Mouse (Mus musculus) macrophage (primary cell): ENCODE data around the gene Hdac1. TPM values are rescaled to one million over a fixed set of nuclear protein-coding genes. Genes with fewer than 3 reads are reported as not detected.

ENCODE experiments used
- H3K27ac ChIP-seq: fragments of 350-480 bp; formaldehyde crosslinking; 2 replicates; pipeline ENCODE4 v1.9.0; 2021
- H3K36me3 ChIP-seq: fragments of 350-480 bp; formaldehyde crosslinking; 2 replicates; pipeline ENCODE4 v1.9.0; 2021; ENCODE audit errors: inconsistent target
- H3K4me3 ChIP-seq: fragments of 350-480 bp; formaldehyde crosslinking; 2 replicates; pipeline ENCODE4 v1.9.0; 2021; ENCODE audit errors: inconsistent target
- H3K79me2 ChIP-seq: fragments of 350-480 bp; formaldehyde crosslinking; 2 replicates; pipeline ENCODE4 v1.9.0; 2021; ENCODE audit errors: inconsistent target
- WGBS: methylation state at CpG from one replicate; pipeline ENCODE4 v1.1.7; 2026; ENCODE audit warnings: inconsistent platforms; ENCODE audit not compliant: missing documents; 5-methylcytosine and 5-hydroxymethylcytosine counted together
- polyA plus RNA-seq: library from polyadenylated mRNA; stranded (reverse); fragments of 250-400 nt; gene quantifications from 3 replicates; pipeline ENCODE4 v1.2.4, GENCODE M21; 2018; ENCODE audit warnings: inconsistent platforms

The Hdac1 gene
- polyA plus RNA-seq, 1 experiment from 2014 or later = 51.4 TPM

- no peak overlapping the region for H3K27ac ChIP-seq
- no peaks in the 10 kb centered on the region for H3K36me3 ChIP-seq
- 86% methylated on average over 6 of the region's 7 CpGs for WGBS
- no peaks in the 10 kb centered on the region for H3K79me2 ChIP-seq
- H3K4me3 ChIP-seq = no peak overlapping the region
Observed at GRCm38 (mm10) chr4:129494681-129495080, 47.8 kb downstream of the Hdac1 start.

GRCm38 (mm10) chr4:129490972-129491880 is 51.3 kb downstream of the Hdac1 start, which contains the start of the genes Tssk3 and Fam229a:
Gene Tssk3, minus strand, starts transcription at chr4:129491022.
Gene Fam229a, plus strand, starts transcription at chr4:129491190.
- Histone ChIP-seq H3K27ac (no peak within 1 kb of the TSS), H3K4me3 (no peak within 1 kb of the TSS), H3K79me2 (no peaks in the 10 kb centered on the region), H3K36me3 (peaks cover 33% of the 10 kb centered on the region)
- 34% methylated on average over 65 of the region's 70 CpGs for WGBS

- no peak overlapping the region for H3K4me3 ChIP-seq
- H3K27ac ChIP-seq = no peak overlapping the region
- H3K79me2 ChIP-seq = no peaks in the 10 kb centered on the region
- 100% methylated on average over 1 of the region's 1 CpGs for WGBS
- peaks cover 76% of the 10 kb centered on the region for H3K36me3 ChIP-seq
Observed at GRCm38 (mm10) chr4:129481090-129481489, 61.4 kb downstream of the Hdac1 start.

GRCm38 (mm10) chr4:129479863-129480262 is 62.6 kb downstream of the Hdac1 start:
- Histone ChIP-seq H3K79me2 (no peaks in the 10 kb centered on the region), H3K27ac (no peak overlapping the region), H3K4me3 (no peak overlapping the region), H3K36me3 (peaks cover 73% of the 10 kb centered on the region)
- WGBS = 98% methylated on average over 3 of the region's 3 CpGs

- Histone ChIP-seq H3K27ac (no peak overlapping the region), H3K79me2 (no peaks in the 10 kb centered on the region), H3K4me3 (no peak overlapping the region), H3K36me3 (peaks cover 73% of the 10 kb centered on the region)
- 97% methylated on average over 11 of the region's 11 CpGs for WGBS
Observed at GRCm38 (mm10) chr4:129476047-129476446, 66.5 kb downstream of the Hdac1 start.

Other genes starting within 250 kb of the Hdac1 start
- 32.9 to 76.1 TPM (median 53.5 TPM) in 3 replicates for gene Rbbp4, start 207.3 kb downstream of the Hdac1 start, polyA plus RNA-seq
- gene Zbtb8os, start 207.0 kb downstream of the Hdac1 start, polyA plus RNA-seq = 45.1 to 98.1 TPM (median 63.4 TPM) in 3 replicates
- gene Zbtb8a, start 164.6 kb downstream of the Hdac1 start, polyA plus RNA-seq = 2.0 to 3.6 TPM (median 3.3 TPM) in 3 replicates
- gene Zbtb8b, start 101.9 kb downstream of the Hdac1 start, polyA plus RNA-seq = not detected in 3 replicates
- 17.0 to 25.7 TPM (median 21.5 TPM) in 3 replicates for gene Bsdc1, start 81.1 kb downstream of the Hdac1 start, polyA plus RNA-seq
- not detected in 3 replicates for gene Tssk3, start 51.7 kb downstream of the Hdac1 start, polyA plus RNA-seq
- not detected in 3 replicates for gene Fam229a, start 51.5 kb downstream of the Hdac1 start, polyA plus RNA-seq
- gene Marcksl1, start 29.1 kb downstream of the Hdac1 start, polyA plus RNA-seq = 18.5 to 109 TPM (median 91.5 TPM) in 3 replicates
- 0.19 to 0.57 TPM (median 0.27 TPM) in 3 replicates for gene Lck, start 30.9 kb upstream of the Hdac1 start, polyA plus RNA-seq
- gene Fam167b, start 35.8 kb upstream of the Hdac1 start, polyA plus RNA-seq = not detected in 3 replicates
- gene Eif3i, start 57.9 kb upstream of the Hdac1 start, polyA plus RNA-seq = 58.7 to 140 TPM (median 87.3 TPM) in 3 replicates
- gene Tmem234, start 58.0 kb upstream of the Hdac1 start, polyA plus RNA-seq = 91.3 to 152 TPM (median 129 TPM) in 3 replicates
- gene Dcdc2b, start 71.5 kb upstream of the Hdac1 start, polyA plus RNA-seq = 0.47 to 0.77 TPM in 2 of 3 replicates, not detected in the other
- gene Iqcc, start 76.4 kb upstream of the Hdac1 start, polyA plus RNA-seq = 7.5 to 12.3 TPM (median 8.9 TPM) in 3 replicates
- gene Ccdc28b, start 81.2 kb upstream of the Hdac1 start, polyA plus RNA-seq = 12.7 to 15.3 TPM (median 14.1 TPM) in 3 replicates
- gene Txlna, start 98.4 kb upstream of the Hdac1 start, polyA plus RNA-seq = 34.1 to 39.3 TPM (median 37.5 TPM) in 3 replicates
- 30.7 to 40.5 TPM (median 31.0 TPM) in 3 replicates for gene Kpna6, start 130.1 kb upstream of the Hdac1 start, polyA plus RNA-seq
- gene Tmem39b, start 154.1 kb upstream of the Hdac1 start, polyA plus RNA-seq = 4.1 to 7.6 TPM (median 5.6 TPM) in 3 replicates
- 60.8 to 81.1 TPM (median 62.9 TPM) in 3 replicates for gene Khdrbs1, start 199.6 kb upstream of the Hdac1 start, polyA plus RNA-seq